Mouse (Mus musculus) telencephalon, adult 2 months (tissue): ENCODE data around the gene Cabp1.
A peak's percentile ranks its signal among the peaks of the same experiment; 100 is the strongest.
"Not testable (repeated sequence)": the region's sequence is repeated elsewhere in the genome, so short reads cannot be mapped to it uniquely, and the experiment has no call there.

Source experiments
- DNase-seq: peaks from one replicate; pipeline ENCODE4 v3.0.0-alpha.2; 2011; ENCODE audit warnings: low read depth, low spot score

The Cabp1 gene

GRCm38 (mm10) chr5:115152132-115152956 lies 41.8 kb downstream of the Cabp1 start:
- DNase-seq = no peak

GRCm38 (mm10) chr5:115151457-115151856 lies 42.7 kb downstream of the Cabp1 start:
- no peak for DNase-seq

- DNase-seq = no peak
Observed at GRCm38 (mm10) chr5:115150991-115151390, 43.2 kb downstream of the Cabp1 start.

GRCm38 (mm10) chr5:115149675-115150459 lies 44.3 kb downstream of the Cabp1 start:
- DNase-seq = no peak

GRCm38 (mm10) chr5:115148872-115149271 lies 45.3 kb downstream of the Cabp1 start:
- not testable (repeated sequence) for DNase-seq

- no peak for DNase-seq
Observed at GRCm38 (mm10) chr5:115148378-115148777, 45.8 kb downstream of the Cabp1 start.

GRCm38 (mm10) chr5:115147388-115147787 lies 46.8 kb downstream of the Cabp1 start:
- DNase-seq = no peak

GRCm38 (mm10) chr5:115146747-115147130 lies 47.4 kb downstream of the Cabp1 start:
- no peak for DNase-seq

GRCm38 (mm10) chr5:115145976-115146746 lies 48.0 kb downstream of the Cabp1 start:
- no peak for DNase-seq

GRCm38 (mm10) chr5:115145253-115145968 lies 48.8 kb downstream of the Cabp1 start:
- DNase-seq = no peak

- no peak for DNase-seq
Observed at GRCm38 (mm10) chr5:115144471-115144870, 49.7 kb downstream of the Cabp1 start.

GRCm38 (mm10) chr5:115143552-115143951 lies 50.6 kb downstream of the Cabp1 start:
- no peak for DNase-seq

- no peak for DNase-seq
Observed at GRCm38 (mm10) chr5:115142166-115142697, 51.9 kb downstream of the Cabp1 start.

- no peak for DNase-seq
Observed at GRCm38 (mm10) chr5:115140726-115141125, 53.5 kb downstream of the Cabp1 start.

- no peak for DNase-seq
Observed at GRCm38 (mm10) chr5:115139124-115139523, 55.1 kb downstream of the Cabp1 start.

GRCm38 (mm10) chr5:115134234-115135165 lies 59.7 kb downstream of the Cabp1 start, which contains the start of gene Unc119b:
Gene Unc119b, minus strand, starts transcription at chr5:115134975.
- peak; percentile 50 for DNase-seq

- DNase-seq = no peak
Observed at GRCm38 (mm10) chr5:115133358-115134066, 60.7 kb downstream of the Cabp1 start.

GRCm38 (mm10) chr5:115132465-115132864 lies 61.7 kb downstream of the Cabp1 start:
- DNase-seq = no peak

- no peak for DNase-seq
Observed at GRCm38 (mm10) chr5:115129328-115129727, 64.9 kb downstream of the Cabp1 start.
